27 mouse cellular contexts compared by ENCODE assay signal in genomic region chr4:105153227-105153626, GRCm38 (mm10). TPM values are rescaled to one million over a fixed set of nuclear protein-coding genes. Genes with fewer than 3 reads are reported as not detected.
"Had no signal": no experiment of that assay in that cellular context is flagged by ENCODE, and none has a peak within 500 bp of the region (broad histone marks: within the 10 kb centered on the region; RNA-seq: fewer than 3 reads in every experiment).

No protein-coding gene starts in this region.

- H3K36me3 ChIP-seq: heart, embryonic 10.5 days; heart, embryonic 12.5 days; hindbrain, embryonic 10.5 days; hindbrain, embryonic 12.5 days; intestine, embryonic 15.5 days; limb, embryonic 10.5 days; limb, embryonic 12.5 days; liver, embryonic 13.5 days; liver, embryonic 15.5 days had no signal

- H3K9ac ChIP-seq: heart, embryonic 12.5 days; hindbrain, embryonic 12.5 days; hindbrain, embryonic 14.5 days; intestine, embryonic 15.5 days; limb, embryonic 12.5 days; liver, embryonic 13.5 days; liver, embryonic 15.5 days had no signal

- H3K4me2 ChIP-seq: heart, embryonic 12.5 days; hindbrain, embryonic 12.5 days; hindbrain, embryonic 14.5 days; intestine, embryonic 15.5 days; limb, embryonic 12.5 days; liver, embryonic 11.5 days; liver, embryonic 13.5 days; liver, embryonic 15.5 days had no signal

- ATAC-seq: hindbrain, embryonic 16.5 days; inflammation-experienced regulatory T-cells, adult 6 months; intestine, embryonic 15.5 days; intestine, postnatal 0 days had no signal

- H3K27ac ChIP-seq: heart, adult 2 months; heart, embryonic 10.5 days; hindbrain, embryonic 12.5 days; hindbrain, embryonic 14.5 days; intestine, embryonic 15.5 days; layer of hippocampus, adult 2 months; left cerebral cortex, adult 2 months; limb, embryonic 12.5 days; liver, embryonic 13.5 days; liver, embryonic 15.5 days had no signal

- H3K4me1 ChIP-seq: heart, embryonic 10.5 days; heart, embryonic 12.5 days; hindbrain, embryonic 12.5 days; intestine, embryonic 15.5 days; liver, embryonic 13.5 days; liver, embryonic 15.5 days had no signal

- H3K27me3 ChIP-seq: hindbrain, embryonic 12.5 days; intestine, embryonic 15.5 days; limb, embryonic 12.5 days had no signal

- H3K4me3 ChIP-seq: heart, adult 2 months; heart, embryonic 10.5 days; heart, embryonic 12.5 days; hindbrain, embryonic 10.5 days; hindbrain, embryonic 12.5 days; intestine, embryonic 15.5 days; layer of hippocampus, adult 2 months; left cerebral cortex, adult 2 months; limb, embryonic 10.5 days; limb, embryonic 12.5 days; liver, embryonic 13.5 days; liver, embryonic 15.5 days had no signal

- H3K9me3 ChIP-seq: heart, embryonic 10.5 days; heart, embryonic 12.5 days; hindbrain, embryonic 10.5 days; hindbrain, embryonic 12.5 days; intestine, embryonic 15.5 days; limb, embryonic 10.5 days; limb, embryonic 12.5 days; liver, embryonic 13.5 days; liver, embryonic 15.5 days had no signal

- DNase-seq: gastrocnemius, postnatal 14 days; gastrocnemius, postnatal 36 days; heart, adult 2 months; heart, postnatal 10 days; heart, postnatal 4 days; kidney, adult 18-20 months; kidney, adult 8-10 months; kidney, postnatal 25 days; kidney, postnatal 4 days; liver; liver, embryonic 13.5 days had no signal

RNA-seq across cellular contexts. Expression of gene Plpp3, which starts 3.9 kb away (rescaled TPM):
- total RNA-seq: granulocyte monocyte progenitor cell, adult 5-6 weeks had no signal

RNA-seq across cellular contexts. Expression of gene Prkaa2, which starts 43.5 kb away (rescaled TPM):
- polyA plus RNA-seq: inflammation-experienced regulatory T-cells, adult 6 months had no signal
